Mouse (Mus musculus): Measurements from ENCODE around the gene Gm4952. TPM values are rescaled to one million over a fixed set of nuclear protein-coding genes. Genes with fewer than 3 reads are reported as not detected.
"Not testable (repeated sequence)": the region's sequence is repeated elsewhere in the genome, so short reads cannot be mapped to it uniquely, and the experiment has no call there.

Gm4952 gene
- total RNA-seq, 2 experiments from 2014 or later, result not detected

DNA sequence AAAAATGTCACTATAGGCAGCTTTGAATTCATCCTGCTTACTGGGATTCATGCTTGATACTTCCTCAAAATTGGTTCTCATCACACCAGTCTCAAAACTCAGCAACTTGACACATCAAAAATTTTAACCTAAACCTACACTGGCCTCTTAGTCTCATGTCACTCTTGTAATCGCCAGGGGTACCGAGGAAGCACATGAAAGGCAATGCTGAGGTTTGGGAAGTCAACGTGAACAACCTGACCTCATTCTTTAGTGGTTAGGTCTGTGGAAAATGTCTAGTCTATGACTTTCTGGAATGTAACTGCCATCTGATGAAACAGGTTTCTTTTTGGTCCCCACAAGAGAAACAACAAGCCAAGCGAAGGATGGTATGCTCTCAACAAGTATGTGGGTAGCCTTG lies 35.2 kb downstream of the Gm4952 start:
- Histone ChIP-seq H3K4me3 (no peak overlapping the region), H3K27ac (no peak overlapping the region)
- no peak for TF ChIP-seq CTCF (conservative IDR thresholded peaks at IDR 0.05)
- DNase-seq (ENCODE audit: low spot score in 2 of 2), result no peak

DNA sequence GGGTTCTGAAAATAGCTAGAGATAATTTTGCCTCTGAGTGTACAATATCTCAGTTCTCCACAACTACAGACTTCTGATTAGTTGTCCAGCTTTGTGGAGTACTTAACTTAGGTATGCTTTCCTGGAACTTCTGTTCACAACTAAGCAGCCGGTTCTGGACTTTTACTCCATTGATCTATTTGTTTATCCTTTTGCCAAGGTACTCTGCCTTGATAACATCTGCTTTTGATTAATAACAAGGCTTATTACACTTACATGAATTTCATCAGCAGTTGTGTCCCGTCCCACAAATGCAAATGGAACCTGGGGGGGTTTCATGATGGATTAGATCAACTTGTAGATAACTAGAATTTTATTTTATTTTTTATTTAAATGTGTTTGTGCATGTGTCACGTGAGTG lies 37.1 kb downstream of the Gm4952 start:
- TF ChIP-seq CTCF (conservative IDR thresholded peaks at IDR 0.05), result no peak
- Histone ChIP-seq H3K27ac (no peak overlapping the region), H3K4me3 (no peak overlapping the region)
- no peak for DNase-seq (ENCODE audit: low spot score in 2 of 2)

DNA sequence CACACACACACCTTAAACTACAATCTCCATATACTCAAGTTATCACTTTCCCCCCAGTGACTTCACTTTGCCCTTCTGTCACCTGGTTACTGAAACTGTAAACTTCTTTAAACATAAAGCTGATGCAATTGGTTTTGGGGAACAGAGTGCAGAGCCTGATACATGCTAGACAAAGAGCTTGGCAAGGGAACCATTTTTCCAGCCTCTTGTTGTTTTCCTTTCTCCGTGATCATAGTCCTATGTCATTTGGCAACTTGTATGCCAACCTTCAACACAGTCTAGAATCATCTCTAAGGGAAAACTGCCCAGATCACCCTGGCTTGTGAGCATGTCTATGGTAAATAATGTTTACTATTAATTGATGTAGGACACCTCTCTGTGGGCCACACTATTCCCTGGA lies 38.3 kb downstream of the Gm4952 start:
- no peak for DNase-seq (ENCODE audit: low spot score in 2 of 2)
- no peak overlapping the region for H3K27ac ChIP-seq
- H3K4me3 ChIP-seq, result no peak overlapping the region
- no peak for TF ChIP-seq CTCF (conservative IDR thresholded peaks at IDR 0.05)

DNA sequence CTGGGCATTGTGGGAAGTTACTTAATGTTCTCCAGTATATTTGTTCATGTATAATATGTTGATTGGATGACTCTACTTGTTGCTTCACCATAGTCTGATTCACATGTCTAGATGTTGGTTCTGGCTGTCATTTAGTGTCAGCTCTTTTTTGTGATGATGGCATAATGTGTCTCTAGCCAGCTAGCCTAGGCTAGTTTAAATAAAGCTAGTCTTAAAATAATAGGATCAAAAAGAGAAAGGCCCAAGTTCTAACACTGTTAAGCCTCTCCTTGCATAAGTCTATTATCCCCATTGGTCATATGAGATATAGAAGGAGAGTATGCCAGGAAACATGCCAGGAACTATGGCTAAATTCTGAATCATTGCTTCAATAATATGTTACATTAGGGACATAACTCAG lies 49.7 kb downstream of the Gm4952 start:
- H3K27ac ChIP-seq, result no peak overlapping the region
- no peak for TF ChIP-seq CTCF (conservative IDR thresholded peaks at IDR 0.05)
- DNase-seq (ENCODE audit: low spot score in 2 of 2), result no peak
- no peak overlapping the region for H3K4me3 ChIP-seq

DNA sequence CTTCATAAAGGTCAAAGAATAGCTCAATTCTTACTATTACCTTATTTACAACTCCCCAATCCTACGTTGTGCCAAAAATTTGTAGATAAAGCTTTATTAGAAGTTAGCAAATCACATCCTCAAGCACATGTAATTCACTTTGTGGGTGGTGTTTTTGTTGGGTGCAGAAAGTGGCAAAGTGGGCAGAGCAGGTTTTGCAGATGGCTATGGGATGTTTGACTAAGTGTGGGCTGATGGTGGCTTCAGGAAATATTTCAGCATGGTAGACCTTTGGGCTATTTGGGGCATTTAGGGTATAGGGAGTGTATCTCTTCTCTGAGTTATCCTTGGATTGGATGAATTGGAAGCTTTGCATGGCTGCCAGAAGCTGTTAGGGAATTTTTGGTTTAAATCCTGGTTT lies 66.4 kb downstream of the Gm4952 start:
- TF ChIP-seq CTCF (conservative IDR thresholded peaks at IDR 0.05), result no peak
- H3K27ac ChIP-seq, result no peak overlapping the region
- DNase-seq (ENCODE audit: low spot score in 2 of 2), result no peak
- no peak overlapping the region for H3K4me3 ChIP-seq

DNA sequence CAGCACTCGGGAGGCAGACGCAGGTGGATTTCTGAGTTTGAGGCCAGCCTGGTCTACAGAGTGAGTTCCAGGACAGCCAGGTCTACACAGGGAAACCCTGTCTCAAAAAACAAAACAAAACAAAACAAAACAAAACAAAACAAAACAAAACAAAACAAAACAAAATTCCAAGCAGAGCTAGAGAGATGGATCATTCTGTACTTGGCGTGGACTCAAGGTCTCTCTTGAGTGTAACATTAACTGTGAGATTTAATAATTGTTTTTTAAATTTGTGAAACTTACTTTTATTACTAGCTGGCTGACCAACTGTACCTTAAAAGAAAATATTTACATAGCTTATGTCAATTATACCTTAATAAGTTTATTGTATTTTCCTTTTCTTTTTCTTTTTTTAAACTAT lies 68.8 kb downstream of the Gm4952 start:
- not testable (repeated sequence) for H3K4me3 ChIP-seq; H3K27ac ChIP-seq; DNase-seq (ENCODE audit: low spot score in 2 of 2)

DNA sequence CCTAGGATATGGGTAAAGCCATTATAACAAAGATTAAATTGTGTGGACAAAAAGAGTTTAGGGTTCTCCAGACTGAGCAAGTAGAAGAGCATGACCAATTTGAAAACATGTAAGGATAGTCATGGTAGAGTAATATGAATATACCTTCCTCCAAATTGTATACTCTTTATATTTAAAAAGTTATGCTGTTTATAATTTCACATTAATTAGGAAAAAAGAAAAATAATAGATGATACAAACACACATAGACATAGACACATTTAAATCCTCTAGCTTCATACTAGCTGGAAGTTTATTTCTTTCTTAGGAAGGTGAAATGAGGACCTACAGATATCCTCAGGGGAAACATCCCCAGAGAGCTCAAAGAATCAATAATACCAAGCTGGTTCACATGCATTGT lies 70.4 kb downstream of the Gm4952 start, which contains the start of gene Olfr1442:
Olfr1442 (plus strand) TSS at position 301 of the 400 bp plus-strand sequence.
- Histone ChIP-seq H3K4me3 (no peak within 1 kb of the TSS), H3K27ac (no peak within 1 kb of the TSS)
- DNase-seq (ENCODE audit: low spot score in 2 of 2), result no peak
- no peak for TF ChIP-seq CTCF (conservative IDR thresholded peaks at IDR 0.05)

DNA sequence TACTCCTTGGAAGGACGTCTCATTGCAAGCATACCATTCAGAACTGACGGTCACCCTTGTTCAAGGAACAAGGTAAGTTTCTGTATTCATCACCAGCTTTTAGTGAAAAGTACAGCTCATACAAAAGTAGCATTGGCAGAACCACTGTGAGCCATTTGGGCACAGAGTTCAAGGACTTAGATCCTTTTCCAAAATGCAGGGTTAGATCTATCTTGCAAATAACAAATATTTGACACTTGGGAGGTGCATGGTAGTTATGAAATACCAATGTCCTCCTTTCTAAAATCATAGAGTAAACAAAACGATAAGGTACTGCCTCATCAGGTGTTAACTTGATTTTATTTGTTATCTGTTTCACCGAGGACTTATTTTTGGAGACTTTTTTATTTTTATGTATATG lies 71.3 kb downstream of the Gm4952 start:
- no peak for TF ChIP-seq CTCF (conservative IDR thresholded peaks at IDR 0.05)
- Histone ChIP-seq H3K27ac (no peak overlapping the region), H3K4me3 (no peak overlapping the region)
- no peak for DNase-seq (ENCODE audit: low spot score in 2 of 2)

DNA sequence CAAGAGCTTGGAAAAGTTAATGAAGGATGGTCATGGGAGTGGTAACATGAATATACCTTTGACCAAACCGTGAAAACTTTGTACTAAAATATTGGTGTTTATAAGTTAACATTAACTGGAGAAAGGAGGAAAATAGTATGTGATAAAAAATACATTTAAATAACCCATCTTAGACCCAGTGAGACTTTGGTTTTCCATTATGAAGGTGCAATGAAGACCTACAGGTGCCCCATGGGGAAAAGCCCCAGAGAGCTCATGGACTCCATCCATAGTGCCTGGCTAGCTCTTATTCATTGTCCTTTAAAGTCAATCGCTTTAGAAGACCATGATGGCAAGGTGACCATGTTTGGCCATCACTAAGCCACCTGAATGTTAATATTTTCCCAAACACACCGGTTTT lies 78.0 kb downstream of the Gm4952 start, which contains the start of gene Olfr1443:
Olfr1443 (plus strand) TSS at position 301 of the 400 bp plus-strand sequence.
- no peak for TF ChIP-seq CTCF (conservative IDR thresholded peaks at IDR 0.05)
- H3K4me3 ChIP-seq, result no peak within 1 kb of the TSS
- no peak within 1 kb of the TSS for H3K27ac ChIP-seq
- no peak for DNase-seq (ENCODE audit: low spot score in 2 of 2)

Other genes starting within 250 kb of the Gm4952 start
- not detected for gene Olfr1440, start 212.7 kb upstream of the Gm4952 start, total RNA-seq (2021)
- not detected for gene Olfr1441, start 182.5 kb upstream of the Gm4952 start, total RNA-seq (2021)
- gene Pfpl, start 172.1 kb upstream of the Gm4952 start, total RNA-seq (2021), result not detected
- 1 to 10 TPM; 5.4 to 6.6 TPM for gene Mpeg1, start 139.2 kb upstream of the Gm4952 start, total RNA-seq (2021)
- 10 to 100 TPM; 32.5 to 35.9 TPM for gene Dtx4, start 98.5 kb upstream of the Gm4952 start, total RNA-seq (2021)
- gene Fam111a, start 54.2 kb upstream of the Gm4952 start, total RNA-seq (2021), result 1 to 10 TPM; 1.5 to 2.0 TPM
- under 1 TPM in 1 of 2 experiments, not detected in 1; 0.20 TPM for gene Glyat, start 33.3 kb downstream of the Gm4952 start, total RNA-seq (2021)
- not detected for gene Olfr1442, start 70.5 kb downstream of the Gm4952 start, total RNA-seq (2021)
- gene Olfr1443, start 78.1 kb downstream of the Gm4952 start, total RNA-seq (2021), result not detected
- gene Keg1, start 95.8 kb downstream of the Gm4952 start, total RNA-seq (2021), result not detected
- 1 to 10 TPM; 3.1 to 4.1 TPM for gene Cntf, start 165.7 kb downstream of the Gm4952 start, total RNA-seq (2021)
- 10 to 100 TPM; 87.6 to 94.8 TPM for gene Zfp91, start 196.2 kb downstream of the Gm4952 start, total RNA-seq (2021)
- 1 to 10 TPM; 1.1 to 1.3 TPM for gene Lpxn, start 196.2 kb downstream of the Gm4952 start, total RNA-seq (2021)
- not detected for gene Gm5244, start 246.7 kb downstream of the Gm4952 start, total RNA-seq (2021)

All from layer of hippocampus, adult 2 months (tissue).